Mouse (Mus musculus): Measurements from ENCODE around the gene Aldh16a1.
"Not testable (repeated sequence)": the region's sequence is repeated elsewhere in the genome, so short reads cannot be mapped to it uniquely, and the experiment has no call there.

Gene Aldh16a1

DNA sequence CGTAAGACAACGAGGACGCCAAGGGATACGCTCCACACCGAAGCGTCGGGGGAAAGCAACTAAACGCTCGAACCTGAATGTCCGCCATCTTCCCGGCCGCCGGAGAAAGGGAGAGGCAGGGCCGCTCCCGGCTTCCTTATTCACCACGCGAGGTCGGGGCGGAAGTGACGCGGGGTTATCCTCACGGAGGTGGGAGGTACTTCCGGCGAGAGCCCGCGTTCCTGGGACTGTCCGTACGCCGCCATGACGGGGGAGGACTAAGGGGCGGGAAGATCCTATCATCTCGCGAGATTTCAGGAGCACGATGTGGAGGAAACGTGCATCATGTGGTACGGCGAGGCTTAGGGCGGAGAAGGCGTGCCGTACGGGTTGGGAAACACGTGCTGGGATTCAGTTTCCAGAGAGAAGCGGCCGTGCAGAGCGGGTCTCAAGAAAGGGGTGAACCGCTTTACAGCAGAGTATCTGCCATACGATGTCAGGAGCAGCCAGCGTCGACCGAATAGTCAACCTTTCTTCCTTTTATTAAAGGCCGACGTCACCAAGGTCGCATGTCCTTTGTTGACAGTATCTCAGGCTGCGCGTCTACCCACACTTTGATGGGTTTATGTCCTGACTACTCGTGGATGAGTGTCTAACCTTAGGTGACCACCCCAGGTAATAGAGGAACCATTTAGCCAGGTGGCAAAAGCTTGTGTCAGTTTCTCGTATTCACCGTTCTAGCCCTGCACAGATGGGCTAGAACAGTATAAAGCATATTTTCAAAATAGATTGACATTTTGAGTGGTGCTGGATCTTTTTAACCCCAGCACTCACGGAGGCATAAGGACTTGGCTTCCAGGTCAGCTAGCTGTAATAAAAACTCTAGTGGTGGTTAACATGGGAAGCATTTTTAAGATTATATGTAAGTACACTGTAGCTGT, 29.9 kb downstream of the Aldh16a1 start, which contains the start of gene Rps11:
TSS of gene Rps11 (minus strand) at position 216 of the 920 bp plus-strand sequence.
- in situ Hi-C loops (cut with MboI; ENCODE audit: unreplicated experiment in 2 of 2): loop anchor here in 1 of 2 experiments (5.0 to 10.0 kb wide), 4 partner anchors 42 to 590 kb away; partner anchors contain the start of genes Prmt1, Rpl18 and Sphk2

DNA sequence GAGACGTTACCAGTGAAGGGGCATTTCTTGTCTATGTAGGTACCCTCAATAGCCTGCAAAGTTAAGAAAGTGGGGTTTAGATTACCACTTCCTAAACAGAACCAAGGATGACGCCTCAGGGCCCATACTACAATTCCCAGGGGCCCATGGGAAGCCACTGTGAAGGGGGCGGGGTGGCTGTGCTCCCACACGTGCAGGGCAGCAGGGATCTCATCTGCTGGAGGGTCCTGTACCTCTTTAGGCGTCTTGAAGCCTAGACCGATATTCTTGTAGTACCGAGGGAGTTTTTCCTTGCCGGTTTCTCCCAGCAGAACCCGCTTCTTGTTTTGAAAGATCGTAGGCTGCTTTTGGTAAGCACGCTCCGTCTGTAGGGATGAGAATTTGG, 31.2 kb downstream of the Aldh16a1 start:
- in situ Hi-C loops (cut with MboI; ENCODE audit: unreplicated experiment in 2 of 2): loop anchor here in 1 of 2 experiments (10.0 kb wide), 1 partner anchor 592 kb away; the partner anchor contains the start of genes Rpl18 and Sphk2

- in situ Hi-C loops (cut with MboI; ENCODE audit: unreplicated experiment in 2 of 2): loop anchor here in 1 of 2 experiments (10.0 kb wide), 1 partner anchor 592 kb away; the partner anchor contains the start of genes Rpl18 and Sphk2
Measured at GRCm38 (mm10) chr7:45122561-45123185, 31.7 kb downstream of the Aldh16a1 start.

GRCm38 (mm10) chr7:45121966-45122365, 32.4 kb downstream of the Aldh16a1 start:
- in situ Hi-C loops (cut with MboI; ENCODE audit: unreplicated experiment in 2 of 2): loop anchor here in 1 of 2 experiments (10.0 kb wide), 1 partner anchor 593 kb away; the partner anchor contains the start of genes Rpl18 and Sphk2

DNA sequence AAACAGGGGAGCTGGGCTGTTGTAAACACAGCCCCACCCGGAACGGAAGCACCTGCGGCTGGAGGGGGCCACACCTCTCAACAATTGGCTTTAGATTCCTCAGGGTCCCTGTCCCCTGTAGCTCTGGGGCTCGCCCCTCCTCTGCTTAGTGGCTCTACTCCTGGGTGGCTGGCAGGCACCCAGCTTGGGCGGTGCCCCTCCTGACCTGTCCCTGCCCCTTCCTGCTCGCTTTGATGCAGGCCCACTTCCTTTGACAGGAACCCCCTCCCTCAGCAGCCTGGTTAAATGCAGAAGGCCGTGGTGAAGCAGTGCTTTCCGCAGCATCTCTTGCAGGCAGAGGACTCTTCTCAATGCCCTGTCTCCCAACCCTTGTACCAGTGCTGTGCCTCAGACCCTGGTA, 33.0 kb downstream of the Aldh16a1 start:
- in situ Hi-C loops (cut with MboI; ENCODE audit: unreplicated experiment in 2 of 2): loop anchor here in 1 of 2 experiments (10.0 kb wide), 1 partner anchor 593 kb away; the partner anchor contains the start of genes Rpl18 and Sphk2

DNA sequence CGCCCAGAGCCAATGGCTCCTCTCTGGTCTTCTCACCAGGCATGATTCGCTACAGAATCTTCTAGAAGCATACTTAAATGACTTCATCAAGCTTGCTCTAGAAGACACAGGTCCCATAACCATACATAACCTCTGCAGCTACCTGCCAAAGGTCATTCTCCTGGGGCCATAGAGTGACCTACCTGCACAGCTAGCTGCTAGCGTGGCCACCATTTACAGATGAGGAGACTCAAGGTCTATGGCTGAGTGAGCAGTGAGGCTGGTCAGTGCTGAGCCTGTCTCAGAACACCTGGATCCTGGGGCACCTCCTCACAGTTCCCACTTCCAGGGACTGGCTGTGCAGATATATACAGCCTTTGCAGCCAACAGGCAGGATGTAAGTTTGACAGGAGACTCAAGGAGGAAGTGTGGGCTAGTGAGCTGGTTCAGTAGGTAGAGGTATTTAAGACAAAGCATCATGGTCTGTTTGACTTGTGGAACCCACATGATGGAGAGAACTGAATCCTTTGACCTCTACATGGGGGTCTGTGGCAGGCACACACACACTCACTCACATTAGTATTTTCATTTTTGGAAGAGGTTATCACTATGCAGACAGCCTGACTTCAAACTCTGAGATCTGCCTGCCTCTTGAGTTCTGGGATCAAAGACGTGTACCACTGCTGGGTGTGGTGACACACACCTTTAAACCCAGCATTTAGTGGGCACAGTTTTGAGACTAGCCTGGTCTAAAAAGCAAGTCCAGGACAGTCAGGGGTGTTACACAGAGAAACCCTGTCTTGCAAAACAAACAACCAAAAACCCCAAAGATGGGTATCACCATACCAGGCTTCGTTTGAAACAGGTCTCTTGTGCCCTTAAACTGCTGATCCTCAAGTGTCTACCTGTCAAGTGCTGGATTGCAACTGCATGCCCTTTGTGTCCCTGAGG, 34.3 kb downstream of the Aldh16a1 start:
- in situ Hi-C loops (cut with MboI; ENCODE audit: unreplicated experiment in 2 of 2): loop anchor here in 1 of 2 experiments (10.0 kb wide), 1 partner anchor 595 kb away; the partner anchor contains the start of genes Rpl18 and Sphk2

DNA sequence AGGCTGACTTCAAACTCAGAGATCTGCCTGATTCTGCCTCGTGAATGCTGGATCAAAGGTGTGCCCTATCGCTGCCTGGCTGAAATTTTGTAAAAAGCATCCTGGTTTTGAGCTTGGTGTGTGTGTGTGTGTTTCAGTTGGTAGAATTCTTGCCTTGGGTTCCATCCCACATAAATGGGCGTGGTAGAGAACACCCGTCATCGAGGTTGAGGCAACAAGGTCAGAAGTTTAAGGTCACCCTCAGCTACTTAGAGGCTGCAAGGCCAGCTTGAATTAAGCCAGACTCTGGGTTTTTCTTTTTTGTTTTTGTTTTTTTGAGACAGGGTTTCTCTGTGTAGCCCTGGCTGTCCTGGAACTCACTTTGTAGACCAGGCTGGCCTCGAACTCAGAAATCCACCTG, 36.0 kb downstream of the Aldh16a1 start:
- in situ Hi-C loops (cut with MboI; ENCODE audit: unreplicated experiment in 2 of 2): no loop called here

DNA sequence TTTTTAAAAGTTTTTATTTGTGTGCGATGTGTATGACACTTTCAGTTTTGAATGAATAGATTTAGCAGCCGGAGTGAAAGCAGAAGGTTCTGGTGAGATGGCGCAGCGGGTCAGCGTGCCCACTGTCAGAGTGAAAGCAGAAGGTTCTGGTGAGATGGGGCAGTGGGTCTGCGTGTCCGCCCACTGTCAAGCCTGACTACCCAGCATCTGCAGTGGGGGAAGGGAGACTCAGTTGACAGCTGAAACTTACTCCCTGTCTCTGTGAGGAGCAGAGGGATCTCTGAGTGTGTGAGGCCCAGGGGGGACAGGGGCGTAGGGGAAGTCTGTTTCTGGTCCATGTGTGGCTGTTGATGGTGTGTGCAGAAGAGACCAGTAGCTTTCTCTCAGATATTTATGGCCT, 36.8 kb downstream of the Aldh16a1 start:
- in situ Hi-C loops (cut with MboI; ENCODE audit: unreplicated experiment in 2 of 2): no loop called here

DNA sequence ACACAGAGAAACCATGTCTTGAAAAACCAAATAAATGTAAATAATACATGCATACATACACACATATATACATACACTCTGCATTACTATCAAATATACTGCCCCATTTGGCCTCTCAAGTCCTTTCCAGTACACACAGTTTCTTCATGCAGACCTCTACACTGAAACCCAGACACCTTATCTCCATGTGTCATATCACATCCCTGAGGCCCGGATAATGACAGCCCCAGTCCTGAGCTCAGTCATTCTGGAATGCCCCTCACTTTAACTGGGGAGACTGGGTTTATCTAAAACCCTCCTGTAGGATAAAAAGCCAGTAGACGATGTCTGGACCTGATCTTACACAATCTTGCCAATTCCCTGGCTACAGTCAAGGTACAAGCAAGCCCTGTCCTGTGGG, 40.9 kb downstream of the Aldh16a1 start:
- in situ Hi-C loops (cut with MboI; ENCODE audit: unreplicated experiment in 2 of 2): no loop called here

DNA sequence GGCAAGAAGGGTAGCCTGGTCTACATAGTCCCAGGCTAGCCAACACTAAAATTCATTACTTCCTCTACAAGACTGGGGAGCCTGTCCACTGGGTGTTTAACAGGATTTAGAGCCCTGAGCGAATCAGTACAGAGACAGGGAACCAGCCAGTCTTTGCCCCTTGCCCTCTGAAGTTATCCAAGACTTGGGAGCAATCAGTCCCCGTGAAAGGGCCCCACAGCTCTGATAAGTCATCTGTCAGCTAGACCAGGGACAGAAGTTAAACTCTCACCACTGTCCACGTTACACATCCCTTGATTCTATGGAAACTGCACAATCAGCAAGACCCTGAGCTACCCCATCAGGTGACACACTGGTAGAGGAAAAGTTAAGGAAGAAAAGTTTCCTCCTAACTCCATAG, 41.9 kb downstream of the Aldh16a1 start:
- in situ Hi-C loops (cut with MboI; ENCODE audit: unreplicated experiment in 2 of 2): no loop called here

DNA sequence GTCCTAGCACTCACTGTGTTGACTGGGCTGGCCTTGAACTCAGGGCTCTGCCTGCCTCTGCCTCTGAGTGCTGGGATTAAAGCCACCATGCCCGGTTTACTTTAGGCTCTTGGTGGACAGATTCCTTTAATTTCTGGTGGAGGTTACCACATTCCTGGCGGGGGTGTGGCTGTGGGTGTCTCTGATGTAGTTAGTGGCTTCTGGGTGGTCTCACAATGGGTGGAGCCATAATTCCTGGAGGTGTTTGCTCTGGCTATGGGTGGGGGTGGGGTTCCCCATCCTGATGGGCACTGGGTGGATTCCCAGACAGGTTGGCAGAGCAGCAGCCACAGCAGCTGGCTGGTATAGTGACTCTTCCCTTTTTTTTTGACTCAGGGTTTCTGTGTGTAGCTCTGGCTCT, 42.4 kb downstream of the Aldh16a1 start:
- in situ Hi-C loops (cut with MboI; ENCODE audit: unreplicated experiment in 2 of 2): no loop called here

GRCm38 (mm10) chr7:45110089-45110488, 44.3 kb downstream of the Aldh16a1 start:
- in situ Hi-C loops (cut with MboI; ENCODE audit: unreplicated experiment in 2 of 2): not testable (repeated sequence)

- in situ Hi-C loops (cut with MboI; ENCODE audit: unreplicated experiment in 2 of 2): no loop called here
Measured at GRCm38 (mm10) chr7:45107052-45107645, 47.2 kb downstream of the Aldh16a1 start.

- in situ Hi-C loops (cut with MboI; ENCODE audit: unreplicated experiment in 2 of 2): no loop called here
Measured at GRCm38 (mm10) chr7:45106441-45106840, 47.9 kb downstream of the Aldh16a1 start.

DNA sequence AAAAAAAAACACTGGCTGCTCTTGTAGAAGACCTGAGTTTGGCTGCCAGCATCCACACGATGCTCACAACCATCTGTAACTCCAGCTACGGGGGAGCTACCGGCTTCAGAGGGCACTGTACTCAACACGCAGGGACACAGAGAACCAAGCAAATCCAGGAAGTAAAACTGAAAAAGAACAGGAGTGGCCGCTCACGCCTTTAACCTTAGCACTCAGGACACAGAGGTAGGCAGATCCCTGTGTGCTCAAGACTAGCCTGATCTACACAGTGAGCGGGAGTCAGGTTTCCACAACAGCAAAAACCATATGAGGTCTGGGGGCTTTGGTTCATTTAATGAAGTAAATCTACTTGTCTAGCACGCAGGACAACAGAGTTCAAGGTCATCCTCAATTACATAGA, 48.9 kb downstream of the Aldh16a1 start:
- in situ Hi-C loops (cut with MboI; ENCODE audit: unreplicated experiment in 2 of 2): no loop called here

- in situ Hi-C loops (cut with MboI; ENCODE audit: unreplicated experiment in 2 of 2): no loop called here
Measured at GRCm38 (mm10) chr7:45104941-45105340, 49.4 kb downstream of the Aldh16a1 start.

GRCm38 (mm10) chr7:45103652-45104180, 50.7 kb downstream of the Aldh16a1 start, which contains the start of gene Fcgrt:
TSS of gene Fcgrt (minus strand) at chr7:45103851.
- in situ Hi-C loops (cut with MboI; ENCODE audit: unreplicated experiment in 2 of 2): no loop called here

GRCm38 (mm10) chr7:45102940-45103585, 51.3 kb downstream of the Aldh16a1 start:
- in situ Hi-C loops (cut with MboI; ENCODE audit: unreplicated experiment in 2 of 2): no loop called here

- in situ Hi-C loops (cut with MboI; ENCODE audit: unreplicated experiment in 2 of 2): no loop called here
Measured at GRCm38 (mm10) chr7:45102441-45102840, 51.9 kb downstream of the Aldh16a1 start.

All from v-Abl transformed pro-B cells (cell line).